Mouse (Mus musculus): ENCODE results near the gene Klhl21. TPM values are rescaled to one million over a fixed set of nuclear protein-coding genes. Genes with fewer than 3 reads are reported as not detected.
"Not testable (repeated sequence)": the region's sequence is repeated elsewhere in the genome, so short reads cannot be mapped to it uniquely, and the experiment has no call there.

The Klhl21 gene
- polyA plus RNA-seq, 1 experiment: 17.1 TPM

DNA sequence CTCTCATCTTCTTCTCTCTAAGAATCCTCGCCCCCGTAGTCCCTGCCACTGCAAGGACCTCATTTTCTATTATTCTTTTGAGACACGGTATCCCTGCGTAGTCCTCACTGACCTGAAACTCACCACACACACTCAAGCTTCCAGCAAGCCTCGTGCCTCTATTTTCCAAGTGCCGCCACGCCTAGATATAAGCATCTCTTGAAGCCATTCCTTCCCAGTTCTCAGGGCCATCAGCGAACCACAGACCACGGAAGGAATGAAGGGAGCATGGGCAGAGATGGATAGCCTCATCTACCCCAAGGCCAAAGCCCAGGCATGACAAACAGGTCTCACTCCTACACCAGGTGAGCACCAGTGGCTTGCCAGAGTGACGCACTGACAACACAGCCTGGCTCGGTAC is 15.9 kb downstream of the Klhl21 start:
- Histone ChIP-seq H3K4me1 (ENCODE audit: control insufficient read depth, insufficient read depth, low read length) (peaks cover 13% of the 10 kb centered on the region), H3K27me3 (ENCODE audit: control insufficient read depth, insufficient read depth, low read length) (no peaks in the 10 kb centered on the region), H3K27ac (ENCODE audit: control insufficient read depth, insufficient read depth, low read depth, low read length) (no peak overlapping the region), H3K36me3 (ENCODE audit: control insufficient read depth, insufficient read depth, low read length) (no peaks in the 10 kb centered on the region; the same call in 1 of the 2 replicates), H3K4me3 (ENCODE audit: control insufficient read depth, low read depth, low read length) (no peak overlapping the region)
- TF ChIP-seq POLR2A (IDR thresholded peaks at IDR 0.05; ENCODE audit: control insufficient read depth, low read depth, low read length): no peak
- TF ChIP-seq CTCF (IDR thresholded peaks at IDR 0.05; ENCODE audit: control insufficient read depth, insufficient read depth, insufficient replicate concordance, low read depth, low read length): no peak

DNA sequence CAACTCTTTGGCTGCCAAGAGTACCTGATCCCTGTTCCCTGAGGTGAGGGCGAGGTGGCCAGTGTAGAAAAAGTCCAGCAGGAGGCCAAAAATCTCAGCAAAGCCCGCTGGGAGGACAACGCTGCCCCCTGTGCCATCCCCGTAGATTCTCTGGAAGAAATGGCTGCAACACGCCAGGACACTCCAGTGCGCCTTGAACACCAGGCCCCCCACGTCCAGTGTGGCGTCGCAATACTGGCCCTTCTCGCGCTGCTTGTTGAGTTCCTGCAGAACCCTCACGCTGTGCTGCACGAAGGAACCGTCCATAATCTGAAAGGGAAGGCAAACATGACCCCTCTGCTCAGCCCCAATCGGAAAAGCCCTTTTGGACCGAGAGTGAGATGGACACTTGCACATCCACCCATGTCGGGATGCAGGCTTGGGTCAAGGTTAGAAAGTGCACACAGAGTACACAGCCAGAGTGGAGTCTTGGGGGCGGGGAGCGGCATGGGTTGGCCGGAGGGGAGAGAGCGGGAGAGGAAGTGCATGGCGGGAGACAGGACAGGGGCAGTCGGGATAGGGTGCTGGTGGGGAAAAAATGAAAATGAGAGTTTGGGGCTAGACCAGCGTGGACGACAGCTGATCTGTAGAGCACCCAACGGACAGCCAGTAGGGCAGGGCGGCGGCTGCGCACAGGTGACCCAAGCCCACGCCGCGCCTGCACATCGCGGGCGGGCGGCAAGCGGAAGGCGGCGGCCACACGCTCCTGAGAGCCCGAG is 18.3 kb downstream of the Klhl21 start:
- H3K4me1 ChIP-seq (ENCODE audit: control insufficient read depth, insufficient read depth, low read length): peaks cover 13% of the 10 kb centered on the region
- H3K36me3 ChIP-seq (ENCODE audit: control insufficient read depth, insufficient read depth, low read length): no peaks in the 10 kb centered on the region; the same call in 1 of the 2 replicates
- TF ChIP-seq CTCF (IDR thresholded peaks at IDR 0.05; ENCODE audit: control insufficient read depth, insufficient read depth, insufficient replicate concordance, low read depth, low read length) (no peak), POLR2A (IDR thresholded peaks at IDR 0.05; ENCODE audit: control insufficient read depth, low read depth, low read length) (no peak)
- H3K27me3 ChIP-seq (ENCODE audit: control insufficient read depth, insufficient read depth, low read length): no peaks in the 10 kb centered on the region
- peak overlapping the region; percentile 95 for H3K4me3 ChIP-seq (ENCODE audit: control insufficient read depth, low read depth, low read length)
- peak overlapping the region; percentile 79 for H3K27ac ChIP-seq (ENCODE audit: control insufficient read depth, insufficient read depth, low read depth, low read length)

DNA sequence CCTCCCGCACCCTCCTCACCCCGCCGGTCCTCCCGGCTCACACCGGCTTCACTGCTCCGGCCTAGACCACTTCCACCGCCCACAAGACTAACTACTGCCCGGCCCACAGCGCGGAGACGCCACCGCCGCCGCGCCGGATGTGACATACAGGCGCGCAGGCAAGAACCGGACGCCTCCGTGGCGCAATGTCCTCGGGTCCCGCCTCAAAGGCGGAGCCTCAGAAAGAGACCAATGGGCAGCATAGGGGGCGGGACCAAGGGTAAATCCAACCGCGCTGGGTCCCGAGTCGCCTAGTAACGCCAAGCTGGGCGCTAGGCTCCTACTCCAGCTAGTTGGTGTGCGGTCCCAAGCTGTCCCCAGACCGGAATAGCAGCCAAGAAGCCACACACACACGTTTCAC is 18.9 kb downstream of the Klhl21 start, which contains the start of gene Zbtb48:
Zbtb48 (minus strand) TSS at position 148 of the 400 bp plus-strand sequence.
- Histone ChIP-seq H3K4me3 (ENCODE audit: control insufficient read depth, low read depth, low read length) (peak within 1 kb of the TSS; percentile 95), H3K4me1 (ENCODE audit: control insufficient read depth, insufficient read depth, low read length) (peaks cover 13% of the 10 kb centered on the region), H3K27ac (ENCODE audit: control insufficient read depth, insufficient read depth, low read depth, low read length) (peak within 1 kb of the TSS; percentile 79), H3K36me3 (ENCODE audit: control insufficient read depth, insufficient read depth, low read length) (no peaks in the 10 kb centered on the region; the same call in 1 of the 2 replicates), H3K27me3 (ENCODE audit: control insufficient read depth, insufficient read depth, low read length) (no peaks in the 10 kb centered on the region)
- TF ChIP-seq CTCF (IDR thresholded peaks at IDR 0.05; ENCODE audit: control insufficient read depth, insufficient read depth, insufficient replicate concordance, low read depth, low read length) (no peak), POLR2A (IDR thresholded peaks at IDR 0.05; ENCODE audit: control insufficient read depth, low read depth, low read length) (peak; percentile 94)

DNA sequence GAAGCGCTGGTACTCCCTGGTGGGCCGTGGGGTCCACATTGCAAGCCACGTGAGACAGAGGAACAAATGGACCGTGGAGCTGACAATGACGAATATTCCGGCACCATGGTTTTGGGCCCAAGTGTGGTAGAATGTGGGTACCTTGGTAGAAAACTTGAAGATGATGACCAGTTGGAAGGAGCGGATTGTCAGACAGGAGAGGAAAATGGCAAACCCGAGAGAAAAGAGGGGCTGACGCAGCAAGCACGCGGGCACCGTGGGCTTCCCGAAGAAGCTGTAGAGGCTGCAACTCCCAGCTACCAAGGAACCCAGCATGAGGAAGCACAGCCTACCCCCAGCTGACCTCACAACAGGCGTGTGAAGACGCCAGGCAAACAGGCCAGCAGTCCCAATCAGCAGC is 19.9 kb downstream of the Klhl21 start:
- Histone ChIP-seq H3K27me3 (ENCODE audit: control insufficient read depth, insufficient read depth, low read length) (no peaks in the 10 kb centered on the region), H3K27ac (ENCODE audit: control insufficient read depth, insufficient read depth, low read depth, low read length) (no peak overlapping the region; the same call in 1 of the 2 replicates), H3K4me3 (ENCODE audit: control insufficient read depth, low read depth, low read length) (peak overlapping the region; percentile 95), H3K4me1 (ENCODE audit: control insufficient read depth, insufficient read depth, low read length) (peaks cover 13% of the 10 kb centered on the region), H3K36me3 (ENCODE audit: control insufficient read depth, insufficient read depth, low read length) (no peaks in the 10 kb centered on the region; the same call in 1 of the 2 replicates)
- TF ChIP-seq CTCF (IDR thresholded peaks at IDR 0.05; ENCODE audit: control insufficient read depth, insufficient read depth, insufficient replicate concordance, low read depth, low read length) (no peak), POLR2A (IDR thresholded peaks at IDR 0.05; ENCODE audit: control insufficient read depth, low read depth, low read length) (no peak)

DNA sequence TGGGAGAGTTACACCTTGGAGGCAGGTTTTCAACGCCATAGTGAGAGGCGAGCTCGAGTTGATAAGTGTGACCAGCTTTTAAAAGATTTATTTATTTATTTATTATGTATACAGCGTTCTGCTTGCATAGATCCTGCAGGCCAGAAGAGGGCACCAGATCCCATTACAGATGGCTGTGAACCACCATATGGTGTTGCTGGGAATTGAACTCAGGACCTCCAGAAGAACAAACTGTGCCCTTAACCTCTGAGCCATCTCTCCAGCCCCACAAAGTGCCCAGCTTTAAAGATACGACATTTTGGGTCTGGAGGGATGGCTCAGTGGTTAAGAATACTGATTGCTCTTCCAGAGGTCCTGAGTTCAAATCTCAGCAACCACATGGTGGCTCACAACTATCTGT is 20.5 kb downstream of the Klhl21 start:
- H3K4me3 ChIP-seq (ENCODE audit: control insufficient read depth, low read depth, low read length): peak overlapping the region; percentile 95
- H3K36me3 ChIP-seq (ENCODE audit: control insufficient read depth, insufficient read depth, low read length): no peaks in the 10 kb centered on the region; the same call in 1 of the 2 replicates
- peaks cover 13% of the 10 kb centered on the region for H3K4me1 ChIP-seq (ENCODE audit: control insufficient read depth, insufficient read depth, low read length)
- no peak for TF ChIP-seq CTCF (IDR thresholded peaks at IDR 0.05; ENCODE audit: control insufficient read depth, insufficient read depth, insufficient replicate concordance, low read depth, low read length)
- no peak for TF ChIP-seq POLR2A (IDR thresholded peaks at IDR 0.05; ENCODE audit: control insufficient read depth, low read depth, low read length)
- H3K27ac ChIP-seq (ENCODE audit: control insufficient read depth, insufficient read depth, low read depth, low read length): no peak overlapping the region
- H3K27me3 ChIP-seq (ENCODE audit: control insufficient read depth, insufficient read depth, low read length): no peaks in the 10 kb centered on the region

DNA sequence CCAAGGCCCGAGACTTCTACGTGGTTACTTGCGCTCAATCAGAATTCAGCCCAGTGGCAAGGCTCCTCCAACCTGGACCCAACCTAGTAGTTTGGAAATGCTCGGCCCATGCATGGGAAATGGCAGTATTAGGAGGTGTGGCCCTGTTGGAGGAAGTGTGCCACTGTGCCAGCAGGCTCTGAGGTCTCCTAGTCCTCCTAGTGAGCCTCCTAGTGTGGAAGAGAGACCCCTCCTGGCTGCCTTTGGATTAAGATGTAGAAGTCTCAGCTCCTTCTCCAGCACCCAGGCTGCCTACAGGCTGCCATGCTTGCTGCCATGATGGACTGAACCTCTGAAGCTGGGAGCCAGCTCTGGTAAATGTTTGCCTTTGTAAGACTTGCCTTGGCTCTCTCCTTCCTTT is 21.4 kb downstream of the Klhl21 start:
- H3K27ac ChIP-seq (ENCODE audit: control insufficient read depth, insufficient read depth, low read depth, low read length): no peak overlapping the region
- no peaks in the 10 kb centered on the region; the same call in 1 of the 2 replicates for H3K36me3 ChIP-seq (ENCODE audit: control insufficient read depth, insufficient read depth, low read length)
- no peaks in the 10 kb centered on the region for H3K27me3 ChIP-seq (ENCODE audit: control insufficient read depth, insufficient read depth, low read length)
- peaks cover 13% of the 10 kb centered on the region for H3K4me1 ChIP-seq (ENCODE audit: control insufficient read depth, insufficient read depth, low read length)
- TF ChIP-seq CTCF (IDR thresholded peaks at IDR 0.05; ENCODE audit: control insufficient read depth, insufficient read depth, insufficient replicate concordance, low read depth, low read length) (no peak), POLR2A (IDR thresholded peaks at IDR 0.05; ENCODE audit: control insufficient read depth, low read depth, low read length) (no peak)
- peak overlapping the region; percentile 83 for H3K4me3 ChIP-seq (ENCODE audit: control insufficient read depth, low read depth, low read length)

DNA sequence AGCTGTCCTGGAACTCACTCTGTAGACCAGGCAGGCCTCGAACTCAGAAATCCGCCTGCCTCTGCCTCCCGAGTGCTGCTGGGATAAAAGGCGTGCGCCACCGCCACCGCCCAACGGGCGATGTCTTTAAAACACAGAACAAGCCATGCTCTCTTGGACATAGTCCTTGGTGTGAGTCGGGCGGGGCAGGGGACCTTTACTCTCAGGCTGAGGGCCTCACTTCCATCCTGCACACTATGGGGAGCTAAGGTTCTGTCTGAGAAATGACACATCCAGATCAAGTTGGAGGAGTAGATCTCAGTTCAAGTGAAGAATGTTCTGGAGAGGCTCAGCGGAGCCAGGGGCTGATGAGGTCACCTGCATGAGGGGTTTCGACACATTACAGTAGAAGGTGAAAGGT is 24.3 kb downstream of the Klhl21 start:
- TF ChIP-seq CTCF (IDR thresholded peaks at IDR 0.05; ENCODE audit: control insufficient read depth, insufficient read depth, insufficient replicate concordance, low read depth, low read length) (no peak), POLR2A (IDR thresholded peaks at IDR 0.05; ENCODE audit: control insufficient read depth, low read depth, low read length) (no peak)
- peak overlapping the region; percentile 83 for H3K4me3 ChIP-seq (ENCODE audit: control insufficient read depth, low read depth, low read length)
- no peaks in the 10 kb centered on the region for H3K27me3 ChIP-seq (ENCODE audit: control insufficient read depth, insufficient read depth, low read length)
- H3K4me1 ChIP-seq (ENCODE audit: control insufficient read depth, insufficient read depth, low read length): peaks cover 8% of the 10 kb centered on the region
- no peaks in the 10 kb centered on the region; the same call in 1 of the 2 replicates for H3K36me3 ChIP-seq (ENCODE audit: control insufficient read depth, insufficient read depth, low read length)
- no peak overlapping the region; the same call in 1 of the 2 replicates for H3K27ac ChIP-seq (ENCODE audit: control insufficient read depth, insufficient read depth, low read depth, low read length)

DNA sequence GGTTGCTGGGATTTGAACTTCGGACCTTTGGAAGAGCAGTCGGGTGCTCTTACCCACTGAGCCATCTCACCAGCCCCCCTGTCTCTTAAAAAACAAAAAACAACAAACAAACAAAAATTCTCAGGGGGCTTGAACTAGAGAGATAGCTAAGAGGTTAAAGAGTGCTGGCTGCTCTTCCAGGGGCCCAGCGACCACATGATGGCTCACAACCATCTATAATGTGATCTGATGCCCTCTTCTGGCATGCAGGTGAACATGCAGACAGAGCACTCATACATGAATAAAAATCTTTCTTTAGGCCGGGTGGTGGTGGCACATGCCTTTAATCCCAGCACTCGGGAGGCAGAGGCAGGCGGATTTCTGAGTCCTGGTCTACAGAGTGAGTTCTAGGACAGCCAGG is 27.9 kb downstream of the Klhl21 start:
- H3K4me1 ChIP-seq (ENCODE audit: control insufficient read depth, insufficient read depth, low read length); H3K27me3 ChIP-seq (ENCODE audit: control insufficient read depth, insufficient read depth, low read length); H3K4me3 ChIP-seq (ENCODE audit: control insufficient read depth, low read depth, low read length); H3K36me3 ChIP-seq (ENCODE audit: control insufficient read depth, insufficient read depth, low read length); H3K27ac ChIP-seq (ENCODE audit: control insufficient read depth, insufficient read depth, low read depth, low read length): not testable (repeated sequence)

Measured in testis, adult 2 months (tissue).